Mouse (Mus musculus) heart, embryonic 11.5 days (tissue): Measurements from ENCODE around the gene Dcn. TPM values are rescaled to one million over a fixed set of nuclear protein-coding genes. Genes with fewer than 3 reads are reported as not detected.

Experiments
- ATAC-seq: fragments of 200-750 bp; cut with Nextera tagmentation; replicated peaks from 2 replicates; pipeline ENCODE4 v1.8.0; 2017; ENCODE audit warnings: moderate library complexity; ENCODE audit not compliant: insufficient number of reproducible peaks, low FRiP score, low TSS enrichment
- H3K27ac ChIP-seq: fragments of 300-500 bp; sonication (generic); 2 replicates; pipeline ENCODE4 v1.5.1; 2014; ENCODE audit warnings: mild to moderate bottlenecking, low read depth, low read length
- H3K27me3 ChIP-seq: fragments of 300-500 bp; sonication (generic); 2 replicates; pipeline ENCODE4 v1.6.1; 2014; ENCODE audit warnings: mild to moderate bottlenecking, low read length, mixed read lengths; ENCODE audit not compliant: control insufficient read depth, insufficient read depth
- H3K36me3 ChIP-seq: fragments of 300-500 bp; sonication (generic); 2 replicates; pipeline ENCODE4 v1.6.1; 2014; ENCODE audit warnings: mild to moderate bottlenecking, low read length, moderate library complexity, mixed read lengths; ENCODE audit not compliant: control insufficient read depth, insufficient read depth
- H3K4me1 ChIP-seq: fragments of 300-500 bp; sonication (generic); 2 replicates; pipeline ENCODE4 v1.6.1; 2014; ENCODE audit warnings: low read length; ENCODE audit not compliant: control insufficient read depth, insufficient read depth
- H3K4me2 ChIP-seq: fragments of 300-500 bp; sonication (generic); 2 replicates; pipeline ENCODE4 v1.6.1; 2014; ENCODE audit warnings: mild to moderate bottlenecking, moderate library complexity
- H3K4me3 ChIP-seq: fragments of 300-500 bp; sonication (generic); 2 replicates; pipeline ENCODE4 v1.5.1; 2014; ENCODE audit warnings: low read depth, low read length
- H3K9ac ChIP-seq: fragments of 300-500 bp; sonication (generic); 2 replicates; pipeline ENCODE4 v1.6.1; 2014; ENCODE audit warnings: mild to moderate bottlenecking, low read depth, low read length, moderate library complexity
- H3K9me3 ChIP-seq: fragments of 300-500 bp; sonication (generic); replicated peaks from 2 replicates; pipeline ENCODE4 v1.6.1; 2016; ENCODE audit warnings: low read length; ENCODE audit not compliant: control insufficient read depth
- whole genome bisulfite sequencing: fragments of 180-500 bp; shearing (Covaris S2); extraction: QIAGEN DNeasy Blood & Tissue Kit; methylation state at CpG from one replicate; pipeline ENCODE4 v1.1.7; 2014; ENCODE audit not compliant: insufficient replicate concordance; 5-methylcytosine and 5-hydroxymethylcytosine counted together
- polyA plus RNA-seq: library from polyadenylated mRNA; unstranded; fragments of >200 nt; fragmentation: Nextera tagmentation; extraction: Ambion mirVana; gene quantifications from 2 replicates; pipeline ENCODE4 v1.2.1, GENCODE M21; 2014

Gene Dcn
- polyA plus RNA-seq, 1 experiment from 2014 or later: 72.2 TPM

DNA sequence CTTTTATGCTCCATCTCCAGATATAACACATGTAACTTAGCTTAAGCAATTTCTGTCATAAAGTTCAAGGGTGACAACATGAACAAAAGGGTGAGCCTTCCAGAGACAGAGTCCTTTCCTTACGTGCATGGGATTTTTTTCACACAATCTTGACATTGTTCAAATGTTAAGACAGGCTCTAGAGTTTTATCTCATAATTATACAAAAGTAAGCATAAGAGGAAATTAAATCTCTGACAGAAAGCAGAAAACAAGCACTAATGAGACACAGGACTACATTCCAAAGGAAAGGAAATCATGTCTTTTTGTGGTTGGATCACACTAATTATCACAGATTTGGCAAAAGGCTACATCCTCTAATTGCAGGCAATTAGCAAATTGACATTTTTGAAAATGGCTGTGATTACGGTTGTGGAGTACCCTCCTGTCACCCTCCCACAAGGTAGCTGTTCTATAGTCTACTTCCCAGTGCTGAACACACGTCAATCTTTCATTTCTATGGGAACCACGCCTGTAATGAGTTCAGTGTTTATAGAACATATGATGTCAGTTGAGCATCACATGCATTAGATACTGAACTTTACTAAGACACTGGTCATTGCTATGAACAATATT lies 13.1 kb downstream of the Dcn start:
- no peaks in the 10 kb centered on the region for H3K27me3 ChIP-seq
- H3K9ac ChIP-seq: no peak overlapping the region
- H3K36me3 ChIP-seq: no peaks in the 10 kb centered on the region
- H3K27ac ChIP-seq: no peak overlapping the region
- H3K4me1 ChIP-seq: no peaks in the 10 kb centered on the region
- H3K4me3 ChIP-seq: no peak overlapping the region
- no peaks in the 10 kb centered on the region for H3K9me3 ChIP-seq
- 71% methylated on average over 4 of the region's 4 CpGs for WGBS
- ATAC-seq: no peak
- H3K4me2 ChIP-seq: no peak overlapping the region

DNA sequence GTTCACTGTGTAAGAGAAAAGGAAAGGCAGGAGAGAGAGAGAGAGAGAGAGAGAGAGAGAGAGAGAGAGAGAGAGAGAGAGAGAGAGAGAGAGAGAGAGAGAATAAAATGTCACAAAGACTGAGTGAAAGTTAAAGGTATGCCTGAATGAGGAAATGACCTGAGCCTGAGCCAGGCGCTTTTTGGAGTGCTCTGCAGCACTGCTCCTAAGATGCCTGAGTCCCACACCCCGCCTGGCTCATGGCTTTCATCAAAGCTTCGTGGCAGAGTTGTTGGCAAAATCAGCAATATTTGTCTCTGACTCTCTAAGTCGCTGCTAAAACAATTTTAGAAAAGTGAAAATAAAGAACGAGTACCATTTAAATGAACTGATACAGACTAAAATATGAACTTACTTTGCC lies 18.2 kb downstream of the Dcn start:
- Histone ChIP-seq H3K4me3 (no peak overlapping the region), H3K9ac (no peak overlapping the region), H3K36me3 (no peaks in the 10 kb centered on the region), H3K4me1 (no peaks in the 10 kb centered on the region), H3K27me3 (no peaks in the 10 kb centered on the region), H3K27ac (no peak overlapping the region), H3K4me2 (no peak overlapping the region), H3K9me3 (no peaks in the 10 kb centered on the region)
- ATAC-seq: no peak
- WGBS: 53% methylated on average over 5 of the region's 5 CpGs

DNA sequence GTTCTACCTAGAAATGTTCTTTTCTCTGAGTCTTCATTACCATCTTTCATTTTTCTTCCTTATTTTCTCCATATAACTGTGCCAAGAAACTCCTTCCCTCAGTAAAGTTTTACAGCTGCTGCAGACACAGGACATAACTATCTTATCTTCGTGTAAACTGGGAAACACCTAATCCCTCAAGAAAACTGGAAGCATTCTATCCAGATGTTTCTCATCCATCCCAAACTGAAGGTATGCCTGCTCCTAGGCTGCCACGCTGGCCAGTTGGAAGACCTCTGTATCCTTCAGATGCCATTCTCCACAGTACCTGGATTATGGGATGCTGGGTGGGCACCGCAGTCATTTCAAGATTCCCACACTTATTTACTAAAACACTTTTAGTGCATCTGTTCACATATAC lies 44.0 kb downstream of the Dcn start:
- 70% methylated on average over 3 of the region's 3 CpGs for WGBS

DNA sequence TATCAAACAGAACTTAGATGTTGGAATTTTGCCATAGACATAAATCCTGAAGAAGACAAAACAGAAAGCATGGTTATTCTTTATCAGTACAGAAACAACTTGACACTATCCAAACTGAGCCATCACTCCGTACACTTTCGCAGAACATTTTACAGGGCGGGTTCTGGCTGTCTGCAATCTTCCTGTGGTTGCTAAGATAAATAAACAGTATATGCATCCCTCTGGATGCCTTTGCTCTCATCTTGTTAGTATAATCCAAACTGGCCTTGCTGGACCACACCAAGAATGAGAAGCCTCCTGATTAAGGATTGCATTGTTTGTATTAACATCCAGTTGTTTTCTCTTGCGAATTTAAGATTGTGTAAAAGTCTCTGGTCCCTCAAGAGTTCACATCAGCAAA lies 56.3 kb downstream of the Dcn start:
- Histone ChIP-seq H3K36me3 (no peaks in the 10 kb centered on the region), H3K27ac (no peak overlapping the region), H3K9ac (no peak overlapping the region), H3K4me2 (no peak overlapping the region), H3K27me3 (no peaks in the 10 kb centered on the region), H3K4me3 (no peak overlapping the region), H3K4me1 (no peaks in the 10 kb centered on the region), H3K9me3 (no peaks in the 10 kb centered on the region)
- no peak for ATAC-seq
- 56% methylated on average over 4 of the region's 4 CpGs for WGBS

More for the DNA sequence above, 44.0 kb downstream of the Dcn start:
- no peaks in the 10 kb centered on the region for H3K36me3 ChIP-seq
- no peak overlapping the region for H3K9ac ChIP-seq
- ATAC-seq: no peak
- H3K27me3 ChIP-seq: no peaks in the 10 kb centered on the region
- no peaks in the 10 kb centered on the region for H3K9me3 ChIP-seq
- H3K4me3 ChIP-seq: no peak overlapping the region
- no peak overlapping the region for H3K4me2 ChIP-seq
- no peak overlapping the region for H3K27ac ChIP-seq
- no peaks in the 10 kb centered on the region for H3K4me1 ChIP-seq

DNA sequence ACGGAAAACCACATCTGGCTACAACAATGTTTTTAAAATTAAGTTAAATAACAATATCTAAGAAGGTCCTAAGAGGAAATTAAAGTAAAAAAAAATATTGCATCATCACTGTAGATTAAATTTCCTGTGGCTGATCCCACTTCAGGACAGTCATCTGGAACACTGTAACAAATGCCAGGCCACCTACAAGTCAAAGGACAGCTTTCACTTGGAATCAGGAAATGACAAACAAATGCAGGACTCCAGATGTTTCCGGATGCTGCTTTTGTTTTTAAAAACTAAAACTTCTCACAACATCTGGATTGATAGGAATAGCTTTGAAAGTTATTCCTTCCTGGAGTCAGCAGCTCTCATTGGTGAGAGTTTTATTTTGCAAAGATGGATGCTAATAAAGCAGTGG lies 57.5 kb downstream of the Dcn start:
- no peak overlapping the region for H3K4me2 ChIP-seq
- no peaks in the 10 kb centered on the region for H3K36me3 ChIP-seq
- H3K27me3 ChIP-seq: no peaks in the 10 kb centered on the region
- no peak for ATAC-seq
- H3K9ac ChIP-seq: no peak overlapping the region
- 60% methylated on average over 2 of the region's 2 CpGs for WGBS
- no peak overlapping the region for H3K27ac ChIP-seq
- H3K4me3 ChIP-seq: no peak overlapping the region
- no peaks in the 10 kb centered on the region for H3K9me3 ChIP-seq
- no peaks in the 10 kb centered on the region for H3K4me1 ChIP-seq

DNA sequence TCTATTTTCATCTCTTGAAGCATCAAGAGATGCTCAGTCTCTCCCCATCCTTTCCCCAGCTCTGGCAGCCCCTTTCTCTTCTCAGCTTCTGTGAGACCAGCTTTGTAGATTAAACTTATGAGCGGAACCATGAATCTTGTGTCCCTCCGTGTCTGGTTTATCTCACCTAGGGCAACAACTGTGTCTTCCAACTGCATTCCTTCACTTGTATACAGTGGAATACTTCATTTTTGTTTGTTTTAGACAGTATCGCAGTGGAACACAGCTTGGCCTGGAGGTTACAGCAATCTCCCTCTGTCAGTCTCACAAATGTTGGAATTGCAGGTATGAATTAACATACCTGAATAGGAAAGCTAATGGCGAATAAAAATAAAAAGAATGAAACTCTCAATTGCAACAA lies 58.8 kb downstream of the Dcn start:
- no peak overlapping the region for H3K27ac ChIP-seq
- WGBS: 75% methylated on average over 4 of the region's 4 CpGs

DNA sequence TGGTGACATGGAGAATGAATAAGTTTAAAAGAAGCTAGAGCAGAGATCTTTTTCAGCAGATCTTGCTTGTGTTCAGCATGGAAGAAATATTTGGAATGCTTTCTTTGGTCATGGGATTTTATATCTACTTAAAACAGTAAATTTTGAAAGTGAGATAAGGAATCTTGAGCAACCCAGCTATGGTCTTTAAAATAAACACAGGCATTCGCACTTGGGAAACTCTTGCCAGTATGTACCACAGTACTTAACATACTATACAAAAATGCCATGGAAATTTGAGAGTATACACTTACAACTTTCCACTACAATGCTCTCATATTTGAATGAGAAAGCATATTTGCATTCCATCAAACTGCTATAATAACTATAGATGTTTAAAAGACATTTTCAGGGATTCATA lies 68.3 kb downstream of the Dcn start:
- no peaks in the 10 kb centered on the region for H3K4me1 ChIP-seq
- no peak overlapping the region for H3K9ac ChIP-seq
- H3K9me3 ChIP-seq: no peaks in the 10 kb centered on the region
- no peak overlapping the region for H3K4me3 ChIP-seq
- no peaks in the 10 kb centered on the region for H3K36me3 ChIP-seq
- no peak overlapping the region for H3K4me2 ChIP-seq
- ATAC-seq: no peak
- 44% methylated on average over 1 of the region's 1 CpGs for WGBS
- no peak overlapping the region for H3K27ac ChIP-seq
- H3K27me3 ChIP-seq: no peaks in the 10 kb centered on the region

More for the DNA sequence above, 58.8 kb downstream of the Dcn start:
- H3K9ac ChIP-seq: no peak overlapping the region
- no peaks in the 10 kb centered on the region for H3K9me3 ChIP-seq
- no peak overlapping the region for H3K4me2 ChIP-seq
- no peaks in the 10 kb centered on the region for H3K4me1 ChIP-seq
- no peak for ATAC-seq
- no peaks in the 10 kb centered on the region for H3K27me3 ChIP-seq
- no peaks in the 10 kb centered on the region for H3K36me3 ChIP-seq
- H3K4me3 ChIP-seq: no peak overlapping the region

DNA sequence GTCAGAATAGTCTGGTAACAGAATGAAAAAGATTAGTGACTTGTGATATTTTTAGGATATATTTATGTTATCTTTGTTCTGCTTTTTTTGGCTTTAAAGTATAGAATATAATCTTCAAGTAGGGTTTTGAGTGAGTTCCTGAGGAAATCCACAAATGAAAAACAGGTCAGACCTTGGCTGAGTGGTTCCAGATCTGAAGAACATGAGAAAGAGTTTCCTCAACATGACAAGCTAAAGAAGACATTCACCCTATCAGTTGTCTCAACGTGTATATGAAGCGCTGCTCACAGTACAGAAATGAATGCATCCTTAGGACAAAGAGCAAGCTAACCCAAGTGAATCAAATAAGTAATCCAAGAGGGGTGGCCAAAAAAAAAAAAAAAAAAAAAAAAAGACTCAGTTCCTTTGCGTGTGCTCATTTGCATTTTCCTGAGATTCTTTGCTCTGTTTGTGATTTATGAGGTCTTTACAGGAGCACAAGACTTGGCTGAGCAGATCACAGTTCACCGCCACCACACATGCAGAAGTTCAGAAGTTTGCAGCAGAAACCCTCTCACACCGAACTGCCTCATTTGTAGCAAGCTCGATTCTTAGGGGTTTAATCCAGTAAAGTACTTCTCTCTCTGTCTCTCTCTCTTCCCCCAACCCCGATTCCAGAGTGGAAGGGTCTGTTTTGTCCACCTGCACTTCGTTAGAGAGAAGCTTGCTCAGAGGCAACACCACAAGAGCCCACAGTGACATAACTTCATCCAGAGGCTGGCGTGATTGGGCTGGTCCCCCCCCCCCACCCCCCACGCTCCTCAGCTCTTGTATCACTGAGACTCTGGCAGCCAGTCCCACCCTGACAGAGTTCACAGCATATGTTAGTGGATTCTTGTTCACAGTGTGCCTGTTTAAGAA lies 85.8 kb downstream of the Dcn start, which contains the start of gene Lum:
Lum (plus strand) TSS at position 172 of the 900 bp plus-strand sequence.
- H3K9me3 ChIP-seq: no peaks in the 10 kb centered on the region
- no peak for ATAC-seq
- H3K27me3 ChIP-seq: no peaks in the 10 kb centered on the region
- peak within 1 kb of the TSS; percentile 22; the same call in 1 of the 2 replicates for H3K27ac ChIP-seq
- WGBS: 54% methylated on average over 10 of the region's 10 CpGs
- H3K4me3 ChIP-seq: no peak within 1 kb of the TSS
- H3K36me3 ChIP-seq: no peaks in the 10 kb centered on the region
- no peak within 1 kb of the TSS for H3K4me2 ChIP-seq
- H3K9ac ChIP-seq: no peak within 1 kb of the TSS
- H3K4me1 ChIP-seq: no peaks in the 10 kb centered on the region
